Mouse (Mus musculus): ENCODE measurements at regions not wholly inside any gene's neighbourhood (a gene's known extent, or its start where the extent isn't known, plus 50 kb on each side); places are given as distances from the start of the nearest gene placed in this dataset.

DNA sequence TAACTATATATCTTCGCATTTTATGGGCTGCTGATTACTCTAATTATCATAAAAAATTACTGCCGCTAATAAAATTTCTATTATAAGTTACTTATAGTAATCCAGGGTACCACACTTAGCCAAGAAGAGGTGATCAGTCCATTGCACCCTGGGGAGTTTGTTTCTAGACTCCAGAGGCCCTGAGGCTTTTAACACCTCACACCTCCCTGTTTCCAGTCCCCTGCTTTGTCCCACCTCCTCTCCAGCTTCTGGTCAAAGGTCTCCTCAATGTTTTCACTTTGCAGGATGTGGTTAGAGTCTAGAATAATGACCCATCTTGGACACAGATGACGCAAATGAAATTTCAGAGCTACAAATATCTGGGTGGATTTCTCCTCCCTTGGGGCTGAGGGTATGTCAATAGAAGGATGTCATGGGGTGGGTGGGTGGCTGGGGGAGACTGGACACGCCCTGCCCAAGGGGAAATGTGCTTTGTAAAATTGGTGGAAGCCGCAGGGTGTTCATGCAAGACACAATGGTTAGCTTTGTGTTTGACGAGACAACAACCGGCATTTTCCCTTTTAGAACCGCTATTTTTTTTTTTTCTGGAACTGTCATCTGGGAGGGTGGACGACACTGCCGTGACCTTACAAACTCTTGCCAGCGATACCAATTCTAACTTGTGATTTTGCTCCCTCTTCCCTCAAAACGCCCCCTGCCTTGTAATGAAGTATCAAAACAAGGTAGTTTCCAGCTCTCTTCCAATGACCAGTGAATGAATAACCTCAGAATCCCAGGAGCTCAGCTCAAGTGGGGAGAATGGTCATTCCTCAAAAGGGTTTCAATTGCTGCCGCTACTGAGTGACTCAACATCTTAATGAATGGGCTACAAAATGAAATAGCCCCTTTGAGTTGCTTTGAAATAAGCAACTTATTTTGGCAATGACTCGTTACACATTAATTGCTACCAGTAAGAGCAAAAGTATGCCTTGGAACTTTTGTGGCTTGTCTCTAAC lies 207.0 kb upstream of the Irx3 start:
- no peak for DNase-seq (ENCODE audit: low spot score in 2 of 2)

GRCm38 (mm10) chr8:92005091-92005490 lies 203.2 kb upstream of the Irx3 start:
- no peak for DNase-seq (ENCODE audit: low spot score in 2 of 2)

GRCm38 (mm10) chr8:92004532-92004931 lies 202.7 kb upstream of the Irx3 start:
- no peak for DNase-seq (ENCODE audit: low spot score in 2 of 2)

- no peak for DNase-seq (ENCODE audit: low spot score in 2 of 2)
These were observed 198.5 kb upstream of the Irx3 start for GRCm38 (mm10) chr8:92000368-92000767.

- DNase-seq (ENCODE audit: low spot score in 2 of 2): no peak
These were observed 197.8 kb upstream of the Irx3 start for GRCm38 (mm10) chr8:91999661-92000060.

GRCm38 (mm10) chr8:91999189-91999588 lies 197.3 kb upstream of the Irx3 start:
- DNase-seq (ENCODE audit: low spot score in 2 of 2): no peak

DNA sequence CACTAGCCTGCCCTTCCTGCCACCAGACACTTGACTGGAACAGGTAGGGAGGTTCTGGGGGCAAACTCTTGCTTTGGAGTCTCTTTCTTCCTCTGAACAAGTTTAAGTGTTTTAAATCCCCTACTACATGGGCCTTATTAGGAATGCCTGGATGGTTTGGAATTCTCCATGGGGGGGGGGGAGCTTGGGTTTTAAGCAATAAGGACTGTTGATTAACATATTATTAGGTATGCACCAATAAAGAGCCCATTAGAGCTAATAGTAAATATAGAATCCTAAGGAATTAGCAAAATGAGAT lies 196.0 kb upstream of the Irx3 start:
- no peak for DNase-seq (ENCODE audit: low spot score in 2 of 2)

- no peak for DNase-seq (ENCODE audit: low spot score in 2 of 2)
These were observed 195.4 kb upstream of the Irx3 start for GRCm38 (mm10) chr8:91997023-91997891.

GRCm38 (mm10) chr8:91996305-91997022 lies 194.6 kb upstream of the Irx3 start:
- no peak for DNase-seq (ENCODE audit: low spot score in 2 of 2)

DNA sequence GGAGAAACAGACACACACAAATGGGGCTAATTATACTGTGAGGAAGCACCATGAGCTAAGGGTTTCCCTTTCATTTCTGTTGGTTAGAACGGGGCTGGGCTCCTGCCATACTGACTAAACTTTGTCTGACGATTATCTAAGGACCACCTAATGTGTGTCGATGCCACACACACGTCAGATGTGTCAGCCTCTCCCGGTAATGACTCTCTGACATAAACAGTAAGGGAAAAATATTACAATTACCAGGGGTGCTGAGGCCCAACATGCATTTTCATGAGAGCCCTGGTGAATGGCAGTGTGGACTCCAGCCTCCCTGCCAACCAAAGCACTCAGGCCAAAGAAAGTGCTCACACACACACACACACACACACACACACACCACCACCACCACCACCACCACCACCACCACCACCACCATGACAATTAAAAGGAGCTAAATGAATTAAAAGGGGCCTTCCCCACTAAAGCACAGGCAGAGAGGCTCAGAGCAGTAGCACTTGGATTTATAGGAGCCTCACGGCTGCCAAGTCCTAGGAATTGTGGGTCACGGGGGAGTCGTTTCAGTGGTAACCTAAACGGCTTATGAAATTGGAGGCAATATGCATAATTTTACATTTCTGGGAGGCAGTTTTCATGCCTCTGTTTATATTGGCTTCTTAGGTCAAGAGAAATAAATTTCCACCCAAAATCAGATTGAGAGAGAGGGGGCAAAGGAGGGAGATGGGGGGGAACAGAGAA lies 193.7 kb upstream of the Irx3 start:
- no peak for DNase-seq (ENCODE audit: low spot score in 2 of 2)

DNA sequence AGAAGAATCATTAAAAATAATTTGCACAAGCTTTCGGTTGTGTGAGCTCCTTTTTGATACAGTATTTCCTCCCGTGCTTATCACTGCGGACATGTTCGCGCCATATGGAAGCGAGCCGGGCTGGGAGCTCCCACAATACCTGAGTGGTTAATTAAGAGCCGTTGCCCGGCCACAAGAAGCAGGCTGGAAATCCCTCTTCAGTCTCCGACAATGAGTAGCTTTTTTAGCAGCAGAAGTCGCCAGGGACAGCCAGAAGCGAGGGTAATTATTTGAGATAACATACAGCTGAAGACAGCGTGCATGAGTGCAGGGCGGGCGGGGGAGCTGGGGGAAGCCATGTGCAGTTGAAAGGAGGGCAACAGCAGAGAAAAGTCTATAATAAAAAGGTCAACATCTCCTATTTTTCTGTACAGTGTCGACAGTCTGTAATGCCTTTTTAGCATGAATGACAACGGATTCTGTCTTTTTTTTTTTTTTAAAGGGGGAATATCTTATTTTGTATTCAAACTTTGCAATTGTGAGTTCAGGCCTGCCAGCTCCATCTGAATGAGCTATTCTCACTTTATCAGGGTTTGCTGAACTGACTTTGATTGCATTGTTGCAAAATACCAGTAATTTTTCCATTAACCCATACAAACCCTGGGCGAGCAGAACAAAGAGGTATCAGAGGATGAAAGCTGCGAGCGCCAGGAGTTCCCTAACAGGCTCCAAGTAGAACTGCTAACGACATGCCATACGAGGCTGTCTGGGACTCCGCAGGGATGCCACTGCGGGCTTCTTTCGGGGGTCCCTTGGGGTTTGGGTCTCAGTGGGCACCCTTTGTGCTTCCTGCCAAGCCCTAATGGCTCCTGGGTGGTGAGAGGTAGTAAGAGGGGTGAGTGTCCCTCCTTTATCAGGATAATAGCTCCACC lies 189.9 kb upstream of the Irx3 start:
- DNase-seq (ENCODE audit: low spot score in 2 of 2): no peak

DNA sequence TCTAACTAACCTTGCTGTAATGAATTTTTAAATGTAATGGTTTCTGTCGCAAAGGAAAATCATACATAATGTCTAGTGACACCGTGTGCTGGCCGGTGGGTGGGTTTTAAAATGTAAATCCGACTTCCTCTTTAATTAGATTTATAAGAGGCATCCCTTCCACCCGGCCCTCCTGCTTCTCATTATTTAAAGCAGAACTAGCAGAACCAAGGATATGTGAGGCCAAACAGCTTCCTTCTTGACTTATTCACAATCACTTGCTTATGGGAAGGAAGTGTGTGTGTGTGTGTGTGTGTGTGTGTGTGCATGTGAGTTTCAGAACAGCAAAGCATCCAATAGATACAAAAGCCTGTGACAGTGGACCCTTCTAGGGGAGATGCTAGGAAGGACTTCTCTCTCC lies 189.1 kb upstream of the Irx3 start:
- DNase-seq (ENCODE audit: low spot score in 2 of 2): no peak

DNA sequence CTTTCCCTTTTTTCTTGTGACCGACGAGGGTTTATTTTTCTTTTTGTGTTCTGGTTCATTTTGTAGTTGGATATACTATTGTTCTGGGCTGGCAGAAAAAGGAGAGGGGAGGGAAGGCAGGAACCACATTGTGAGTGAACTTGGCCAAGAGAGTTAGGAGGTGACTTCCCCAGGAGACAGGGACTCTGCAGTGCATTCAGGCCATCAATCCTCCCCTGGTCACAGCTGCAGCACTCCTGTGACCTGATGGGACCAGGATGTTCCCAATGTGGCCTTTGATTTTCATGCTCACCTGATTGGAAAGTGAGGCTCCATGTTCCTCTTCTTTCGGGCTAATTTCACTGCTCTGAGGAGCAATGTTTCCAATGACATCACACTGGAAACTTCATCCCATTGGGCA lies 188.2 kb upstream of the Irx3 start:
- DNase-seq (ENCODE audit: low spot score in 2 of 2): no peak

GRCm38 (mm10) chr8:91988866-91989633 lies 187.2 kb upstream of the Irx3 start:
- no peak for DNase-seq (ENCODE audit: low spot score in 2 of 2)

- DNase-seq (ENCODE audit: low spot score in 2 of 2): no peak
These were observed 186.0 kb upstream of the Irx3 start for GRCm38 (mm10) chr8:91987854-91988253.

DNA sequence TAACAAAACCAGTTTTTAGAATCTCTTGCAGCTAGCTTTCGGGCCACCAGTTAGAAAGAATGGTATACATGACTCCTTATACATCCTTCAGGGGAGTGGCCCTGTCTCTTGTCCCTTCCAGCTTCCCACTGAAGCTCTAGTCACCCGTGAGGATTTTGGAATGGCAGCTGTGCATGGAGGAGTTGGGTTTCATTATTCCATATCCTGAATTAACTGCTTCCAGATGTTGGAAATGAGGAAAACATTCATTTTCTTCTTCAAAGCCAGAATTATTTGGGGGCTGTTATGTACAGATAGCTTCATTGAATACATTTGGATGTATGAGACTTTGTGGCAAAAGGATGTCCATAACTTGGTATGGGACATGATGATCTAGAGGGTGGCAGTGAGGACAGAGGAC lies 181.3 kb upstream of the Irx3 start:
- DNase-seq (ENCODE audit: low spot score in 2 of 2): no peak

DNA sequence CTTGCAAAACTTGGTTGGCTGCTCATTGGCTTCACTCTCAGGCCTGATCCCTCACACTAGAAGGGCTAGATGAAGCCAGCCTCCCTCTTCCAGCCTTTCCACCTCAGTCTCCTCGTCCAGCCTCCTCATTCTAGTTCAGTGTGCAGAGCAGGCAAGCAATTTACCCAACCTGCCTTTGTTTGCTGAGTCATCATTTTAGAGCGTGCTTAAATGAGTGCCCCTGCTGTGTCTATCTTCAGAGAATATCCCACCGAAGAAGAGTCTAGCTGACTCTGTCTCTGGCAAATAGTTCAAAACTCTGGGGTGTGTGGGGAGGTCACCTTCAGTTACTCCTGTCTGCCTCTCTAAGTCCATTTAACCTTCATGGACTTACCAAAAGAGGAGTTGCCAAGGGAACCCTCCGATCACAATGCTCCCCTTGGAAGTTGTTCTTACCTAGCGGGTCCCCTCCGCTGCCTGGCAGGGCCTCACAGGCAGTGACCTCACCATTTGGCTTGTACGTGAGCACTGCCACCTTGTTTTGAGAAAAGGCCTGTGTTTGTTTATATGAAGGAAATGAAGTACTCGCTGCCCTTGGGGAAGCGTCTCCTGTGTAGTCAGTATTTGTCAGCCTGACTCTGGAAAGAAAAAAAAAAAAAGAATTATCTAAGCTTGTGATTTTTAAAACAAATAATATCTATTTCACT lies 175.2 kb upstream of the Irx3 start:
- no peak for DNase-seq (ENCODE audit: low spot score in 2 of 2)

GRCm38 (mm10) chr8:91975460-91975859 lies 173.6 kb upstream of the Irx3 start:
- no peak for DNase-seq (ENCODE audit: low spot score in 2 of 2)

DNA sequence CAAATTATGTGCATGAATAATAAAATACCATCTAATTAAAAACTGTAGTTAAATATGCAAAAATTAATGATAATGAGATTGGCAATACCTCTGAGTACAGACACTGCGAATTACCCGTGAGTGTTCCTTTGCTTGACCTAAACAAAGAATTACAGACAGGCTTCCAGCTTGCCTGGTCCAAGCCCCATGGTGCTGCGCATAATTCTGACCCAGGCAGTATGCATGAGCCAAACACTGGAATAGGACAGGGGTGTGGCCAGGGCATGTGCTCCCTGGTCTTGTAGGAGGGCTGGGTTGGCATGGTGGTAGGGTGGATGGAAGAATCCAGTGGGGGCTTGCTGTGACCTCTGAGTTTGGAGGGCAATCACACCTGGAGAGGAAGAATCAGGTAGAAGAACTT lies 172.8 kb upstream of the Irx3 start:
- DNase-seq (ENCODE audit: low spot score in 2 of 2): no peak
